Mouse (Mus musculus) brain, embryonic 14.5 days (tissue): Measurements from ENCODE around the gene Adgrf5.

Experiments
- CTCF ChIP-seq: fragments of 200-500 bp; IDR thresholded peaks from 2 replicates; pipeline ENCODE4 v1.5.1; 2012; ENCODE audit warnings: inconsistent platforms, mild to moderate bottlenecking, moderate library complexity, borderline replicate concordance; ENCODE audit not compliant: insufficient read depth, insufficient read length; ENCODE audit errors: extremely low read depth
- POLR2A ChIP-seq: fragments of 200-500 bp; IDR thresholded peaks from 2 replicates; pipeline ENCODE4 v1.6.1; 2012; ENCODE audit warnings: mild to moderate bottlenecking, inconsistent platforms, borderline replicate concordance; ENCODE audit not compliant: poor library complexity, insufficient read depth, insufficient read length, severe bottlenecking; ENCODE audit errors: extremely low read depth

DNA sequence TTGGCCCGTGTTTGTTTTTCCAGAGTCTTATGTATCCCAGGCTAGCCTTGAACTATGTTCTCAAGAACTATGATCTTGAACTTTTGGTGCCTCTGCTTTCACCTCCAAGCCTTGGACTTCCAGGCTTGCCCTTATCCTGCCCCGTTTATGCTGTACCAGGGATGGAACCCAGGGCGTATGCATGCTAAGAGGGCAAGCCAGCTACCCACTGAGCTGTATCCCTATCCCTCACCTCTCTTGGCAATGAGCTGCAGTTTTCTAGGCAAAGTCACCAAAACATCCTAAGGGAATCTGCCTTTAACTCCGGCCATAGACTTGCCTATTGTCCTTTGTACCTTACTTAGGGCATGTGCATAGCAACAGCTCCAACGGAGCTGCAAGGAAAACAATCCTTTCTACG lies 2.6 kb downstream of the Adgrf5 start:
- TF ChIP-seq CTCF (no peak), POLR2A (no peak)
